Mouse (Mus musculus): ENCODE data around the gene Ppib. TPM values are rescaled to one million over a fixed set of nuclear protein-coding genes. Genes with fewer than 3 reads are reported as not detected.
A peak's percentile ranks its signal among the peaks of the same experiment; 100 is the strongest.

The Ppib gene
- polyA plus RNA-seq, 1 experiment from 2014 or later = 551 TPM

- Histone ChIP-seq H3K9ac (ENCODE audit: low read length) (no peak overlapping the region), H3K4me1 (ENCODE audit: control insufficient read depth, insufficient read depth, low read length) (no peaks in the 10 kb centered on the region; the same call in 1 of the 2 replicates), H3K9me3 (ENCODE audit: control insufficient read depth, low read length) (no peaks in the 10 kb centered on the region), H3K27ac (replicated peaks; ENCODE audit: low read depth, low read length) (no peak overlapping the region), H3K4me3 (ENCODE audit: low read depth, low read length) (no peak overlapping the region), H3K4me2 (ENCODE audit: low read depth, severe bottlenecking) (no peak overlapping the region), H3K36me3 (ENCODE audit: control insufficient read depth, insufficient read depth, low read length) (no peaks in the 10 kb centered on the region), H3K27me3 (ENCODE audit: control insufficient read depth, insufficient read depth, low read length) (no peaks in the 10 kb centered on the region)
- WGBS = 75% methylated on average over 3 of the region's 3 CpGs
- no peak for ATAC-seq (ENCODE audit: insufficient number of reproducible peaks, low FRiP score, low TSS enrichment, low read depth)
- no peak for DNase-seq (ENCODE audit: low spot score)
Observed at GRCm38 (mm10) chr9:66080804-66081459, 20.9 kb downstream of the Ppib start.

DNA sequence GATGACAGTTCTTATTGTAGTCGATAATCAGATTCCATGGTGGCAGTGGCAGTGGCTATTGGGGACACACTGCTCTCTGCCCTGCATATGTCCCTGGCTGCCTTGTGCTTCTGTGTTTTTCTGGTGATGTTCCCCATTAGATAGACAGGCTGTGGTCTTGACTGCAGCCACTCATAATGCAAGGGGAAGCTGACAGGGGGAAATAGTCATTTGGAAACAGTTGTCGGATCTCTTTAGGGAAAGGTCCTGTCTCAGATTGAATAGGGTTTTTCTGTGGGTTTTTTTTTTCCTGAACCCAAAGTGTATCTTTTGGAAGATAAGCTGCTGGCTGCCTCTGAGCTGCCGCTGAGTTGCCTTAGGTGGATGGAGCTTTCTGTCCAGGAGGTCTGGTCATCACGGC lies 22.0 kb downstream of the Ppib start:
- H3K9me3 ChIP-seq (ENCODE audit: control insufficient read depth, low read length) = no peaks in the 10 kb centered on the region
- H3K4me1 ChIP-seq (ENCODE audit: control insufficient read depth, insufficient read depth, low read length) = no peaks in the 10 kb centered on the region; the same call in 1 of the 2 replicates
- ATAC-seq (ENCODE audit: insufficient number of reproducible peaks, low FRiP score, low TSS enrichment, low read depth) (no peak), DNase-seq (ENCODE audit: low spot score) (no peak)
- no peak overlapping the region for H3K27ac ChIP-seq (replicated peaks; ENCODE audit: low read depth, low read length)
- H3K4me2 ChIP-seq (ENCODE audit: low read depth, severe bottlenecking) = no peak overlapping the region
- no peaks in the 10 kb centered on the region for H3K27me3 ChIP-seq (ENCODE audit: control insufficient read depth, insufficient read depth, low read length)
- no peaks in the 10 kb centered on the region for H3K36me3 ChIP-seq (ENCODE audit: control insufficient read depth, insufficient read depth, low read length)
- 86% methylated on average over 4 of the region's 4 CpGs for WGBS
- no peak overlapping the region for H3K9ac ChIP-seq (ENCODE audit: low read length)
- H3K4me3 ChIP-seq (ENCODE audit: low read depth, low read length) = no peak overlapping the region

DNA sequence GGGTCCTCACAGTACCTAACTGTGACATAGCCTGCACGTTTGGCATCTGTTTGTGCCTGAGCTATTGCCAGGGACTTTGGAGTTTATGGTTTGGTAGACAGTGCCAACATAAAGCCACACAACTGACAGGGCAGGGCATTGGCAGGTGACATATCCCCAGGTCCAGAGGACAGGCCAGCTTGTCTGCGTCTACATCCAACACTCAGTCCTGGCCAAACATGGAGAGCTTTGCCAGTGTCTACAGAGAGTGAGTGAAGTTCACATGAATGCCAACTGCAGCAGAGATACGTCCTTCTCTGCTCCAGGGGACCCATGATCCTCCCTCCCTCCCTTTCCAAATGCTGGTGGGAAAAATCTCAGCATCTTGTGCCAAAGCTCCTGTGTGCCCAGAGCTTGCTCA lies 24.1 kb downstream of the Ppib start:
- Histone ChIP-seq H3K27me3 (ENCODE audit: control insufficient read depth, insufficient read depth, low read length) (no peaks in the 10 kb centered on the region), H3K9ac (ENCODE audit: low read length) (no peak overlapping the region), H3K9me3 (ENCODE audit: control insufficient read depth, low read length) (no peaks in the 10 kb centered on the region), H3K4me3 (ENCODE audit: low read depth, low read length) (no peak overlapping the region), H3K36me3 (ENCODE audit: control insufficient read depth, insufficient read depth, low read length) (peaks cover 3% of the 10 kb centered on the region; the same call in 1 of the 2 replicates), H3K4me2 (ENCODE audit: low read depth, severe bottlenecking) (no peak overlapping the region), H3K4me1 (ENCODE audit: control insufficient read depth, insufficient read depth, low read length) (no peaks in the 10 kb centered on the region), H3K27ac (replicated peaks; ENCODE audit: low read depth, low read length) (no peak overlapping the region)
- DNase-seq (ENCODE audit: low spot score) = no peak
- WGBS = 94% methylated on average over 3 of the region's 3 CpGs
- ATAC-seq (ENCODE audit: insufficient number of reproducible peaks, low FRiP score, low TSS enrichment, low read depth) = no peak

GRCm38 (mm10) chr9:66087062-66087461 lies 27.0 kb downstream of the Ppib start:
- H3K9me3 ChIP-seq (ENCODE audit: control insufficient read depth, low read length) = no peaks in the 10 kb centered on the region
- H3K4me1 ChIP-seq (ENCODE audit: control insufficient read depth, insufficient read depth, low read length) = peaks cover 2% of the 10 kb centered on the region
- no peak overlapping the region for H3K4me3 ChIP-seq (ENCODE audit: low read depth, low read length)
- H3K9ac ChIP-seq (ENCODE audit: low read length) = no peak overlapping the region
- H3K4me2 ChIP-seq (ENCODE audit: low read depth, severe bottlenecking) = no peak overlapping the region
- peaks cover 8% of the 10 kb centered on the region; the same call in 1 of the 2 replicates for H3K36me3 ChIP-seq (ENCODE audit: control insufficient read depth, insufficient read depth, low read length)
- no peaks in the 10 kb centered on the region for H3K27me3 ChIP-seq (ENCODE audit: control insufficient read depth, insufficient read depth, low read length)
- DNase-seq (ENCODE audit: low spot score) (no peak), ATAC-seq (ENCODE audit: insufficient number of reproducible peaks, low FRiP score, low TSS enrichment, low read depth) (no peak)
- 88% methylated on average over 7 of the region's 7 CpGs for WGBS
- H3K27ac ChIP-seq (replicated peaks; ENCODE audit: low read depth, low read length) = no peak overlapping the region

- ATAC-seq (ENCODE audit: insufficient number of reproducible peaks, low FRiP score, low TSS enrichment, low read depth) = no peak
- peak; percentile 59 for DNase-seq (ENCODE audit: low spot score)
- Histone ChIP-seq H3K36me3 (ENCODE audit: control insufficient read depth, insufficient read depth, low read length) (peaks cover 17% of the 10 kb centered on the region), H3K4me2 (ENCODE audit: low read depth, severe bottlenecking) (no peak overlapping the region), H3K9ac (ENCODE audit: low read length) (no peak overlapping the region), H3K4me3 (ENCODE audit: low read depth, low read length) (no peak overlapping the region), H3K27ac (replicated peaks; ENCODE audit: low read depth, low read length) (no peak overlapping the region), H3K9me3 (ENCODE audit: control insufficient read depth, low read length) (no peaks in the 10 kb centered on the region), H3K4me1 (ENCODE audit: control insufficient read depth, insufficient read depth, low read length) (peaks cover 2% of the 10 kb centered on the region), H3K27me3 (ENCODE audit: control insufficient read depth, insufficient read depth, low read length) (no peaks in the 10 kb centered on the region)
- 67% methylated on average over 4 of the region's 4 CpGs for WGBS
Observed at GRCm38 (mm10) chr9:66088411-66088810, 28.4 kb downstream of the Ppib start.

- ATAC-seq (ENCODE audit: insufficient number of reproducible peaks, low FRiP score, low TSS enrichment, low read depth) = no peak; the same call in 1 of the 2 replicates
- peaks cover 19% of the 10 kb centered on the region for H3K36me3 ChIP-seq (ENCODE audit: control insufficient read depth, insufficient read depth, low read length)
- peaks cover 2% of the 10 kb centered on the region for H3K4me1 ChIP-seq (ENCODE audit: control insufficient read depth, insufficient read depth, low read length)
- no peaks in the 10 kb centered on the region for H3K9me3 ChIP-seq (ENCODE audit: control insufficient read depth, low read length)
- no peaks in the 10 kb centered on the region for H3K27me3 ChIP-seq (ENCODE audit: control insufficient read depth, insufficient read depth, low read length)
- H3K4me3 ChIP-seq (ENCODE audit: low read depth, low read length) = no peak overlapping the region
- WGBS = 90% methylated on average over 13 of the region's 13 CpGs
- DNase-seq (ENCODE audit: low spot score) = no peak
- no peak overlapping the region for H3K9ac ChIP-seq (ENCODE audit: low read length)
- no peak overlapping the region for H3K27ac ChIP-seq (replicated peaks; ENCODE audit: low read depth, low read length)
- H3K4me2 ChIP-seq (ENCODE audit: low read depth, severe bottlenecking) = no peak overlapping the region; the same call in 1 of the 2 replicates
Observed at GRCm38 (mm10) chr9:66090593-66091244, 30.7 kb downstream of the Ppib start.

DNA sequence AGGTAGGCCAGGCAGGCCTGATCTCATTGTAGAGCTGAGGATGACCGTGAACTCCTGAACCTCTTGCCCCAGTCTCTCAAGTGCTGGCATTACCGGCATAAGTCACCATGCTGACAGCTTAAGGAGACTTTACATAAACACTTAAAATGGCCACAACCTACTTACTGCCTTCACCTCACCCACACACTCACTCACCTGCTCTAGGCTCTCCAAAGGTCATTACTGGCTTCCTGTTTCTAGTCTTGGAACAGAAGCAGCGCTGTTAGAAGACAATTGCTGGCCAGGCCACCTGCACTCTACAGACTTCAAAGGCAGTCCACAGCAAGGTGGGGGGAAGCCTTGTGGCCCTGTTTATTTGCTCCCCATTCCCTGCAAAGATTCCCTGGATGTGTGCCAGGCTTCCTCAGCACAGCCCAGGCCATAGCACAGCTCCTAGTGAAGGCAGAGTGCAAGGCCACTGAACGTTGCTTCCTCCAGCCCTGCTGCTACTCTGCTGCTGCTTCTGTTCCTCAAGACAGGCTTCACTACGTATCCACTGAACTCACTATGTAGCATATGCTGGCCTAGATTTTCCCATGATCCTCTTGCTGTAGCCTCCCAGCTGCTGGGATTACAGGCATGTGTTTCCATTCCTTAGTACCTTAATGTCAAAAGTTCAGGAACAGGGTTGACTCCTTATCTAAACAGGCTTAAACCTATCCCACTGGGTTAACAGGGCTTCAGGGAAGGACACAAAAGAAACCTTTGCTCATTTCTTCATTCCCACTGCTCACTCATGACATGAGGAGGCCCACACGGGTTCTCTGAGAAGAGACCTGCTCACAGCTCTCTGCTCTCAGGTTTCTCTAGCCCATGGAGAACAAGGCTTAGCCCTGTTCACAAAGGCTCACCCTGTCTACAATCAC lies 31.6 kb downstream of the Ppib start:
- WGBS = 62% methylated on average over 6 of the region's 6 CpGs
- H3K27me3 ChIP-seq (ENCODE audit: control insufficient read depth, insufficient read depth, low read length) = no peaks in the 10 kb centered on the region
- peak; percentile 44; the same call in 1 of the 2 replicates for ATAC-seq (ENCODE audit: insufficient number of reproducible peaks, low FRiP score, low TSS enrichment, low read depth)
- H3K9me3 ChIP-seq (ENCODE audit: control insufficient read depth, low read length) = no peaks in the 10 kb centered on the region
- no peak overlapping the region for H3K4me2 ChIP-seq (ENCODE audit: low read depth, severe bottlenecking)
- DNase-seq (ENCODE audit: low spot score) = no peak
- no peak overlapping the region; the same call in 1 of the 2 replicates for H3K27ac ChIP-seq (replicated peaks; ENCODE audit: low read depth, low read length)
- H3K4me3 ChIP-seq (ENCODE audit: low read depth, low read length) = no peak overlapping the region
- peaks cover 24% of the 10 kb centered on the region for H3K36me3 ChIP-seq (ENCODE audit: control insufficient read depth, insufficient read depth, low read length)
- peaks cover 2% of the 10 kb centered on the region for H3K4me1 ChIP-seq (ENCODE audit: control insufficient read depth, insufficient read depth, low read length)
- H3K9ac ChIP-seq (ENCODE audit: low read length) = no peak overlapping the region

DNA sequence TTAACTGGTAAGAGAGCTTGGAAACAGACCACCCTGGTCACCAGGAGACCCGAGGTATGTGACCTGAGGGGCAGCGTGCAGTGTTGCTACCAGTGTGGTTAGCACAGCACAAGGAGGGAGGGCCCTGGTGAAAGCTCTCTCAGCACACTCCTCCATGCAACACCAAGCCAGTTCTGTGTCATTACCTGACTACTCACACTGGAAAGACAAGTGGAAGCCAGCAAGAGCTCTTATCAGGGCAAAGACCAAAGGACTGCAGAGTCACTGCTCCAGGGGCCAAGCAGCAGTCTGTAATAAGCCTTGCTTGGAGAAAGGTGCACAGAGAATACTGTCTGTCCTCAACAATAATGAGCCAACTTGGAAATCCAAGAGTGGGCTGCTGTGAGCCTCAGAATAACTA lies 32.6 kb downstream of the Ppib start:
- H3K4me2 ChIP-seq (ENCODE audit: low read depth, severe bottlenecking) = no peak overlapping the region
- WGBS = 84% methylated on average over 2 of the region's 2 CpGs
- peaks cover 23% of the 10 kb centered on the region for H3K36me3 ChIP-seq (ENCODE audit: control insufficient read depth, insufficient read depth, low read length)
- no peak for ATAC-seq (ENCODE audit: insufficient number of reproducible peaks, low FRiP score, low TSS enrichment, low read depth)
- DNase-seq (ENCODE audit: low spot score) = no peak
- H3K27ac ChIP-seq (replicated peaks; ENCODE audit: low read depth, low read length) = no peak overlapping the region
- H3K27me3 ChIP-seq (ENCODE audit: control insufficient read depth, insufficient read depth, low read length) = no peaks in the 10 kb centered on the region
- no peaks in the 10 kb centered on the region for H3K9me3 ChIP-seq (ENCODE audit: control insufficient read depth, low read length)
- peaks cover 2% of the 10 kb centered on the region for H3K4me1 ChIP-seq (ENCODE audit: control insufficient read depth, insufficient read depth, low read length)
- no peak overlapping the region for H3K9ac ChIP-seq (ENCODE audit: low read length)
- H3K4me3 ChIP-seq (ENCODE audit: low read depth, low read length) = no peak overlapping the region

Data from limb, embryonic 11.5 days (tissue).